Mouse (Mus musculus) forebrain, embryonic 13.5 days (tissue): Measurements from ENCODE around the gene Sept4. TPM values are rescaled to one million over a fixed set of nuclear protein-coding genes. Genes with fewer than 3 reads are reported as not detected.
A peak's percentile ranks its signal among the peaks of the same experiment; 100 is the strongest.

Experiments
- ATAC-seq: fragments of 200-750 bp; cut with Nextera tagmentation; 2 replicates; pipeline ENCODE4 v1.8.0; 2017
- H3K27ac ChIP-seq: fragments of 300-500 bp; sonication (generic); 2 replicates; pipeline ENCODE4 v1.5.1; 2015; ENCODE audit warnings: inconsistent platforms, mild to moderate bottlenecking, moderate library complexity
- H3K27me3 ChIP-seq: fragments of 300-500 bp; sonication (generic); 2 replicates; pipeline ENCODE4 v1.6.1; 2015; ENCODE audit warnings: mild to moderate bottlenecking, inconsistent platforms
- H3K36me3 ChIP-seq: fragments of 300-500 bp; sonication (generic); 2 replicates; pipeline ENCODE4 v1.6.1; 2015; ENCODE audit warnings: mild to moderate bottlenecking, inconsistent platforms; ENCODE audit not compliant: poor library complexity, severe bottlenecking
- H3K4me1 ChIP-seq: fragments of 300-500 bp; sonication (generic); 2 replicates; pipeline ENCODE4 v1.6.1; 2015; ENCODE audit warnings: inconsistent platforms
- H3K4me2 ChIP-seq: fragments of 300-500 bp; sonication (generic); 2 replicates; pipeline ENCODE4 v1.6.1; 2015; ENCODE audit warnings: inconsistent platforms, mild to moderate bottlenecking, moderate library complexity
- H3K4me3 ChIP-seq: fragments of 300-500 bp; sonication (generic); 2 replicates; pipeline ENCODE4 v1.5.1; 2015; ENCODE audit warnings: mild to moderate bottlenecking, inconsistent platforms
- H3K9ac ChIP-seq: fragments of 300-500 bp; sonication (generic); 2 replicates; pipeline ENCODE4 v1.6.1; 2015; ENCODE audit warnings: mild to moderate bottlenecking, inconsistent platforms
- H3K9me3 ChIP-seq: fragments of 300-500 bp; sonication (generic); replicated peaks from 2 replicates; pipeline ENCODE4 v1.6.1; 2016; ENCODE audit warnings: inconsistent platforms
- WGBS: fragments of 180-500 bp; shearing (Covaris S2); methylation state at CpG from one replicate; pipeline ENCODE4 v1.1.7; 2015; 5-methylcytosine and 5-hydroxymethylcytosine counted together
- polyA plus RNA-seq: library from polyadenylated mRNA; unstranded; fragments of >200 nt; fragmentation: Nextera tagmentation; extraction: Ambion mirVana; gene quantifications from 2 replicates; pipeline ENCODE4 v1.2.1, GENCODE M21; 2015

Gene Sept4
- polyA plus RNA-seq, 1 experiment from 2014 or later = 13.4 TPM

GRCm38 (mm10) chr11:87580543-87581085 lies 11.9 kb downstream of the Sept4 start:
- H3K9me3 ChIP-seq = no peaks in the 10 kb centered on the region
- H3K4me3 ChIP-seq = no peak overlapping the region
- no peaks in the 10 kb centered on the region for H3K36me3 ChIP-seq
- H3K9ac ChIP-seq = no peak overlapping the region
- ATAC-seq = no peak
- WGBS = 39% methylated on average over 10 of the region's 10 CpGs
- peaks cover 11% of the 10 kb centered on the region; the same call in 1 of the 2 replicates for H3K27me3 ChIP-seq
- peaks cover 15% of the 10 kb centered on the region for H3K4me1 ChIP-seq
- H3K4me2 ChIP-seq = no peak overlapping the region
- H3K27ac ChIP-seq = no peak overlapping the region

- Histone ChIP-seq H3K4me3 (no peak overlapping the region), H3K9ac (no peak overlapping the region), H3K27ac (no peak overlapping the region), H3K27me3 (peaks cover 11% of the 10 kb centered on the region; the same call in 1 of the 2 replicates), H3K9me3 (no peaks in the 10 kb centered on the region), H3K4me2 (no peak overlapping the region), H3K36me3 (no peaks in the 10 kb centered on the region), H3K4me1 (peaks cover 15% of the 10 kb centered on the region)
- 88% methylated on average over 12 of the region's 12 CpGs for WGBS
- no peak for ATAC-seq
These were observed 12.6 kb downstream of the Sept4 start for GRCm38 (mm10) chr11:87581161-87581865.

GRCm38 (mm10) chr11:87581933-87582710 lies 13.4 kb downstream of the Sept4 start:
- H3K27ac ChIP-seq = no peak overlapping the region

GRCm38 (mm10) chr11:87583291-87584034 lies 14.8 kb downstream of the Sept4 start:
- H3K36me3 ChIP-seq = no peaks in the 10 kb centered on the region
- no peak overlapping the region for H3K4me2 ChIP-seq
- WGBS = 79% methylated on average over 6 of the region's 6 CpGs
- H3K4me1 ChIP-seq = peaks cover 5% of the 10 kb centered on the region
- H3K27ac ChIP-seq = no peak overlapping the region
- no peaks in the 10 kb centered on the region for H3K27me3 ChIP-seq
- H3K4me3 ChIP-seq = no peak overlapping the region
- H3K9ac ChIP-seq = no peak overlapping the region
- ATAC-seq = no peak
- no peaks in the 10 kb centered on the region for H3K9me3 ChIP-seq

More at GRCm38 (mm10) chr11:87581933-87582710, 13.4 kb downstream of the Sept4 start:
- H3K4me2 ChIP-seq = no peak overlapping the region
- H3K27me3 ChIP-seq = peaks cover 5% of the 10 kb centered on the region; the same call in 1 of the 2 replicates
- H3K36me3 ChIP-seq = no peaks in the 10 kb centered on the region
- no peak for ATAC-seq
- H3K9me3 ChIP-seq = no peaks in the 10 kb centered on the region
- peaks cover 15% of the 10 kb centered on the region for H3K4me1 ChIP-seq
- H3K4me3 ChIP-seq = no peak overlapping the region
- WGBS = 85% methylated on average over 8 of the region's 8 CpGs
- no peak overlapping the region for H3K9ac ChIP-seq

DNA sequence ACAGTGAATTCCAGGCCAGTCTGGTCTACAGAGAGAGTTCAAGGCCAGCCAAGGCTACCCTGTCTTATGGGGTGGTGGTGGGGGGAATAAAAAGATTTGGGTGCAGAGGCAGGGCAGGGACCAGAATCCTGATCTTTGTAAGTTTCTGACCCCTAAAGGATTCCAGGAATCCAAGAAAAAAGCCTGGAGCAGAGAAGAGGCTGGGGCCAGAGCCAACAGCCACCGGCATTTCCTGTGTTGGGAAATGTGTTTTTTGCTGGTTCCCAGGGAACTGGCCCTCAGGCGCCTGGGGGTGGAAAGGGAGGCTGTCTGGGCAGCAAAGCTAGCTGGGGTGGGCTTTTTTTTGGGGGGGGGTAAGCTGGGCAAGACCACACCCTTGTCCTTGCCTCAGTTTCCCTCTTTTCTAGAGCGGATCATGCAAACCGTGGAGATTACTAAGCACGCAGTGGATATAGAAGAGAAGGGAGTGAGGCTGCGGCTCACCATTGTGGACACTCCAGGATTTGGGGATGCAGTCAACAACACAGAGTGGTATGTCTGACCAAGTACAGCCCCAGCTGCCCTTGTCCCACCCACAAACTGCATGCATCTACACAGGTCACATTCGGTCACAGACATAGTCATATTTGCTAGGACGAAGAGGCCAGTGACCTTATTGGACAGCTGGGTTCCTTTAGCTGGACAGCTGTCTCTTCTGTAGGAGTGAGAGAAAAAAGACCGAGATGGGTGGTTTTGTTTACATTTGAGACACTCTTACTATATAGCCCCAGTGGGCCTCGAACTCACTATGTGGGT lies 16.2 kb downstream of the Sept4 start:
- WGBS = 88% methylated on average over 10 of the region's 10 CpGs
- Histone ChIP-seq H3K4me2 (no peak overlapping the region), H3K27me3 (no peaks in the 10 kb centered on the region), H3K4me3 (no peak overlapping the region), H3K9me3 (no peaks in the 10 kb centered on the region), H3K4me1 (peaks cover 7% of the 10 kb centered on the region), H3K27ac (no peak overlapping the region), H3K36me3 (no peaks in the 10 kb centered on the region), H3K9ac (no peak overlapping the region)
- no peak for ATAC-seq

DNA sequence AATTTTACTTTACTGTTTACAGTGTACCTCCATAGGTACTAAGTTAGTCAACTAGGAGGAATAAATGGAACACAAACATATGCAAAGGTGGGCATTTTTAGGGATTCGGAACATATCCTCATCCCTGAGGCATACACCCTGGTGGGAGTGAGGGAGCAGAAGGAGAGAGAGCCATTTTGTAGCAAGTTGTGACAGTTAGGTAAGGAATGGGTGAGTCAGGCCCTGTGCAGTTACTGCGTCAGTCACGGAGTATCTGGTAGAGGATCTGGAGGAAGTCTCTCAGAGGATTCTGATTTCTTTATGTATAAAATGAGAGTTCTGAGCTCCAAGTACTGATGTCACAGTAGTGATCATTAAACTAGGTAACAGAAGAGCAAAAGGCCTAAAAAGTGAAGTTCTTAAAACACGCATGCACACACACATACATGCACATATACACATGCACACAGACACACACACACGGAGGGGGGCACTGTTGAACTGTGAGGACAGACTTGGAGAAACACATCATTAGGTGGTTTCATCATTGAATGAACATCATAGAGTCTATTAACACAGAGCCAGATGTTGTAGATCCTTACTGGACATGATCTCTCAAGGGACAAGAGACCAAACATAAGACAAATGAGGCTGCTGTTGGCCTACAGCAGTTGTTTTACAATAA lies 18.6 kb downstream of the Sept4 start:
- Histone ChIP-seq H3K27ac (no peak overlapping the region), H3K4me2 (no peak overlapping the region), H3K4me1 (peaks cover 18% of the 10 kb centered on the region), H3K9me3 (no peaks in the 10 kb centered on the region), H3K4me3 (no peak overlapping the region), H3K9ac (no peak overlapping the region), H3K27me3 (no peaks in the 10 kb centered on the region), H3K36me3 (no peaks in the 10 kb centered on the region)
- ATAC-seq = no peak
- 94% methylated on average over 5 of the region's 5 CpGs for WGBS

- WGBS = 91% methylated on average over 8 of the region's 8 CpGs
- peak overlapping the region; percentile 87; the same call in 1 of the 2 replicates for H3K9ac ChIP-seq
- no peak overlapping the region for H3K4me3 ChIP-seq
- peaks cover 41% of the 10 kb centered on the region for H3K4me1 ChIP-seq
- peak overlapping the region; percentile 91; the same call in 1 of the 2 replicates for H3K4me2 ChIP-seq
- peaks cover 4% of the 10 kb centered on the region; the same call in 1 of the 2 replicates for H3K36me3 ChIP-seq
- H3K27ac ChIP-seq = no peak overlapping the region
- no peak for ATAC-seq
- H3K27me3 ChIP-seq = no peaks in the 10 kb centered on the region
- H3K9me3 ChIP-seq = no peaks in the 10 kb centered on the region
These were observed 20.9 kb downstream of the Sept4 start for GRCm38 (mm10) chr11:87589605-87590004.

DNA sequence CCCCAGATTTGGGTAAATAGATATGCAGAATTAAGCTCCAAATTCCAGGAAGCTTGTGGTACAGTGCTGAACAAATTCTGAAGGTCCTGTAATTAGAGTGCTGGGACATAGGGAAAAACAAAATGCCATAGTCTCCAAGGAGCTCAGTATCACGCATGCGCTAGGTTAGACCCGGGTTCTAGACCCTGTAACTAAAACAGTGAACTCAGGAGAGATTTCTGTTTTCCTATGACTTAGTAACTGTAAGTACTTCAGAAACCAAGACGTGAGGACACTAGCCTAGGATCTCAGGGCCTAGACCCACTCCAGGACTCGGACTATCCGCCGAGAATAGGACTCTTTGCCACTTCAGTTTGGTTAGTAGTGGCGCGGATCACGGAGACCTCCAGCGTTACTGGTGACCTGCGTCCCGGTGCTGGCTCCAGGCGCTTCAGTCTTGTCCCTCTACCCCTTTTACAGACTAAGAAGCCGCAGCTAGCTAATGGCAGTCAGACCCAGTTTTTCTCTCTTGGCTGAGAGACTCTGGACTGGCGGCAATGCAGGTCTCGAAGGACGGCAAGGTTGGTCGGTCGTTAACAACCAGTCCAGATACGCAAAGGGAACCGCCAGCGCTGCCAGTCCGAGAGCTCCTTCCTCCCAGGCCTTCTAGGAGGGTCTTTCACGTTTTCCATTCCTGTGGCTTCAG lies 22.3 kb downstream of the Sept4 start:
- WGBS = 2% methylated on average over 25 of the region's 25 CpGs
- H3K27ac ChIP-seq = peak overlapping the region; percentile 82
- H3K9ac ChIP-seq = peak overlapping the region; percentile 87
- no peak for ATAC-seq
- H3K36me3 ChIP-seq = peaks cover 4% of the 10 kb centered on the region; the same call in 1 of the 2 replicates
- peak overlapping the region; percentile 91 for H3K4me2 ChIP-seq
- H3K27me3 ChIP-seq = no peaks in the 10 kb centered on the region
- peaks cover 50% of the 10 kb centered on the region for H3K4me1 ChIP-seq
- no peaks in the 10 kb centered on the region for H3K9me3 ChIP-seq
- H3K4me3 ChIP-seq = peak overlapping the region; percentile 80

DNA sequence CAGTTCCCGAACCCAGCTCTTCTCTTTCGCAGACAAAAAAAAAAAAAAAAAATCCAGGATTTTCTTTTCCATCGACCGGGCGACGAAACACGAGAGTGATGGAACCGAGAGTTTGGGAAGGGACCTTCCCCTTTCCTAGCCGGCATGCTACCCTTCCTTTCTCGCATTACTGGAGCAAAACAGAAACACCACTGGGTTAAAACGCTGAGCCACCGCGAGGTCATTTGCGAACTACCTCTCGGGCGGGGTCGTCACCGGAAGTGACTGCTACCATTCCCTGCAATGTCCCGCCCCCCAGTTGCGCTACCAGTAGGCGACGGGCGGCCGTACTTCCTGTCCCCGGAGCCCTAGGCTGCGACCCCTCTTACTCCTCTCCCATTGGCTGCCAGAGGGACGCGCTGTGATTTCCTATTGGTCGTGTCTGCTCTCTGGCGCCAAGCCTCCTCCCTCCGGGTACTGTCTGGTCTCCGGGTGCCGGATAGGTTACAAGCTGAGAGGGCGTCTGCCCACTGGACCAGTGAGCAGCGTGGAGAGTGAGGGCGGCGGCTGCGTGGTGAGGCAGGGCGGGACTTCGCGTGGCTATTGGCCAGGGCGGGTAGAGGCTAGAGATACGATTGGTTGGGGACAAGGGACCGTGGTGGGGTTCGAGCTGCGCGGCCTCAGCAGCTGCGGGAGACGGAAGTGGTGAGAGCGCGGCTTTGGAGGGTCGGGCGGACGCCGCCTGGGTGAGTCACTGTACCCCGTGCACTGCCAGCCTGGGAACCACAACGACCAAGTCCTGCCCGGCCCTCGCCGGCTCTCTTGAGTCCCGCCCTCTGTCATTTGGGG lies 23.0 kb downstream of the Sept4 start, which contains the start of gene Mtmr4:
Mtmr4 (plus strand) TSS at position 637 of the 828 bp plus-strand sequence.
- Histone ChIP-seq H3K9ac (peak within 1 kb of the TSS; percentile 87), H3K9me3 (no peaks in the 10 kb centered on the region), H3K27ac (peak within 1 kb of the TSS; percentile 90), H3K4me1 (peaks cover 57% of the 10 kb centered on the region), H3K36me3 (peaks cover 4% of the 10 kb centered on the region; the same call in 1 of the 2 replicates), H3K4me2 (peak within 1 kb of the TSS; percentile 91), H3K4me3 (peak within 1 kb of the TSS; percentile 80), H3K27me3 (no peaks in the 10 kb centered on the region)
- WGBS = under 1% methylated on average over 60 of the region's 61 CpGs
- ATAC-seq = peak; percentile 98

- Histone ChIP-seq H3K36me3 (peaks cover 9% of the 10 kb centered on the region), H3K9me3 (no peaks in the 10 kb centered on the region), H3K9ac (peak overlapping the region; percentile 82), H3K27ac (peak overlapping the region; percentile 90), H3K4me3 (peak overlapping the region; percentile 80), H3K4me1 (peaks cover 63% of the 10 kb centered on the region), H3K4me2 (peak overlapping the region; percentile 80), H3K27me3 (no peaks in the 10 kb centered on the region)
- ATAC-seq = no peak
- under 1% methylated on average over 14 of the region's 15 CpGs for WGBS
These were observed 23.6 kb downstream of the Sept4 start for GRCm38 (mm10) chr11:87592354-87592695.
